8 mouse cellular contexts compared by ENCODE assay signal in the genomic region with DNA sequence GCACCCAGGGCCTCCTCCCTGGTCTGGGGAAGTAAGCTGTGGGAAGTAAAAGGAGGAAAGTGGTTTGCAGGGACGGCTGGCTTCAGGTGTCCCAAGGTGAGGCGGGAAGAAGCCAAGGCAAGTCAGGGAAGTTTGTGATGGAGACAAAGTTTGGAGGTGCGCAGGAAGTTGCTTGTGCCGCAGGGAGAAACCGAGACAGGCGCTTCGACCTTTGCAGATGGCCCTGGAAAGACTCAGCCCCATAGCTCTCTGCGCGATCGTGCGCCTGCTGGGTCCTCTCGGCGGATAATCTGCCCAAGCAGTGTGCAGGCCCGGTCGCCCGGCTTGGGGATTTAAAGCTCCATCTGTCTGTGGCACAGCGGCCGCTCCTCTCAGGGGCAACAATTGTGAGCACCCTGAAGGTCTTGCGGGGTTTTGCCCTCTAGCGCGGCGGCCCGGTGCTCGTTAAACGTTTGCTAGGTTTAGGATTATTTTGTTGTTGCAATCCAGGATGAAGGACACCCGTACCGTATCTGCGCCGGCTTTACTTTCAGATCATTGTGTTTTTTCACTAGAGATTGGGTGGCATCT.
DNase-seq lines count a peak whose midpoint lies in the region; ATAC-seq and TF ChIP-seq lines count a peak whose summit lies in the region.

No protein-coding gene starts in this region.

- peak overlapping the region; percentile 54 for H3K9ac ChIP-seq in ES-E14 (ENCODE audit: insufficient read depth, low read depth, low read length, poor library complexity, severe bottlenecking)
- peak overlapping the region; percentile 61 for H3K9ac ChIP-seq in limb, embryonic 11.5 days (ENCODE audit: low read length)
- peak overlapping the region; percentile 60 for H3K9ac ChIP-seq in midbrain, embryonic 12.5 days (replicated peaks)

- H3K4me3 ChIP-seq in ES-E14 (ENCODE audit: insufficient read depth in 1 of 2, low read depth in 1 of 2, low read length in 2 of 2, poor library complexity in 1 of 2, severe bottlenecking in 1 of 2): peak overlapping the region; percentile 63 to 83
- H3K4me3 ChIP-seq in embryonic facial prominence, embryonic 10.5 days: peak overlapping the region; percentile 83
- H3K4me3 ChIP-seq in limb, embryonic 11.5 days (ENCODE audit: low read depth, low read length): peak overlapping the region; percentile 69
- peak overlapping the region; percentile 73 for H3K4me3 ChIP-seq in midbrain, embryonic 12.5 days

- peak; percentile 46 for DNase-seq in CD4-positive helper T cell, adult 2 months (ENCODE audit: low read depth, low spot score)
- DNase-seq in ES-E14 (ENCODE audit: low read depth, low spot score): no peak
- peak; percentile 68 for DNase-seq in embryonic facial prominence, embryonic 10.5 days (ENCODE audit: low spot score)
- peak; percentile 37 for DNase-seq in heart, postnatal 4 days
- peak; percentile 67 for DNase-seq in limb, embryonic 11.5 days (ENCODE audit: low spot score)
- peak; percentile 34 for DNase-seq in thymus, postnatal 14 days
- no peak for DNase-seq in Muller cell, postnatal 12 days (ENCODE audit: inconsistent ontology term)

- ATAC-seq in limb, embryonic 11.5 days (ENCODE audit: insufficient number of reproducible peaks, low FRiP score, low TSS enrichment, low read depth): no peak
- ATAC-seq in midbrain, embryonic 12.5 days (ENCODE audit: low FRiP score, low read depth): no peak

- H3K4me2 ChIP-seq in limb, embryonic 11.5 days (ENCODE audit: low read depth, severe bottlenecking): peak overlapping the region; percentile 99
- H3K4me2 ChIP-seq in midbrain, embryonic 12.5 days (replicated peaks): peak overlapping the region; percentile 95

- in situ Hi-C loops in ES-E14 (cut with MboI; ENCODE audit: low sequenced_read_pairs in 2 of 2, unreplicated experiment in 2 of 2): no loop called here

- peaks cover 49% of the 10 kb centered on the region for H3K27me3 ChIP-seq in embryonic facial prominence, embryonic 10.5 days (replicated peaks; ENCODE audit: low read depth, poor library complexity, severe bottlenecking)
- peaks cover 8% of the 10 kb centered on the region; the same call in 1 of the 2 replicates for H3K27me3 ChIP-seq in limb, embryonic 11.5 days (ENCODE audit: control insufficient read depth, insufficient read depth, low read length)
- peaks cover 48% of the 10 kb centered on the region for H3K27me3 ChIP-seq in midbrain, embryonic 12.5 days

- WGBS in embryonic facial prominence, embryonic 10.5 days: under 1% methylated on average over 29 of the region's 29 CpGs
- under 1% methylated on average over 29 of the region's 29 CpGs for WGBS in limb, embryonic 11.5 days
- WGBS in midbrain, embryonic 12.5 days: under 1% methylated on average over 29 of the region's 29 CpGs

- no peaks in the 10 kb centered on the region for H3K36me3 ChIP-seq in ES-E14 (ENCODE audit: control insufficient read depth, insufficient read depth, low read length, poor library complexity, severe bottlenecking)
- no peaks in the 10 kb centered on the region for H3K36me3 ChIP-seq in embryonic facial prominence, embryonic 10.5 days (replicated peaks)
- no peaks in the 10 kb centered on the region for H3K36me3 ChIP-seq in limb, embryonic 11.5 days (ENCODE audit: control insufficient read depth, insufficient read depth, low read length)
- no peaks in the 10 kb centered on the region for H3K36me3 ChIP-seq in midbrain, embryonic 12.5 days

- H3K27ac ChIP-seq in ES-E14 (ENCODE audit: insufficient read depth, low read depth, low read length, poor library complexity, severe bottlenecking): no peak overlapping the region
- H3K27ac ChIP-seq in embryonic facial prominence, embryonic 10.5 days (replicated peaks): peak overlapping the region; percentile 88
- H3K27ac ChIP-seq in limb, embryonic 11.5 days (replicated peaks; ENCODE audit: low read depth, low read length): no peak overlapping the region
- H3K27ac ChIP-seq in midbrain, embryonic 12.5 days (replicated peaks): no peak overlapping the region

- H3K4me1 ChIP-seq in ES-E14 (ENCODE audit: control insufficient read depth in 2 of 2, insufficient read depth in 2 of 2, low read length in 2 of 2, poor library complexity in 1 of 2): no peaks in the 10 kb centered on the region
- peaks cover 76% of the 10 kb centered on the region for H3K4me1 ChIP-seq in embryonic facial prominence, embryonic 10.5 days
- H3K4me1 ChIP-seq in limb, embryonic 11.5 days (ENCODE audit: control insufficient read depth, insufficient read depth, low read length): peaks cover 35% of the 10 kb centered on the region
- H3K4me1 ChIP-seq in midbrain, embryonic 12.5 days: peaks cover 21% of the 10 kb centered on the region

- no peaks in the 10 kb centered on the region for H3K9me3 ChIP-seq in ES-E14 (ENCODE audit: control insufficient read depth, insufficient read depth, low read depth, low read length)
- H3K9me3 ChIP-seq in embryonic facial prominence, embryonic 10.5 days: no peaks in the 10 kb centered on the region
- H3K9me3 ChIP-seq in limb, embryonic 11.5 days (ENCODE audit: control insufficient read depth, low read length): no peaks in the 10 kb centered on the region
- no peaks in the 10 kb centered on the region for H3K9me3 ChIP-seq in midbrain, embryonic 12.5 days

TF ChIP-seq in ES-E14, 5 proteins besides CTCF, POLR2A, EP300 and RAD21:
- TF ChIP-seq ZC3H11A (IDR thresholded peaks at IDR 0.05; ENCODE audit: borderline replicate concordance, low read depth, low read length) (no peak), HCFC1 (IDR thresholded peaks at IDR 0.05; ENCODE audit: borderline replicate concordance, insufficient read depth, low read length) (no peak), MAFK (IDR thresholded peaks at IDR 0.05; ENCODE audit: insufficient read depth, low read depth, low read length) (no peak), ZNF384 (IDR thresholded peaks at IDR 0.05; ENCODE audit: low read depth, low read length) (no peak), CHD2 (IDR thresholded peaks at IDR 0.05; ENCODE audit: low read depth, low read length) (no peak)

Comparison
In these comparisons a context has a peak if more than half of its experiments do, and no peak if none do; other contexts are left out.
1. DNase-seq: peak in CD4-positive helper T cell, adult 2 months (single experiment), embryonic facial prominence, embryonic 10.5 days (single experiment), heart, postnatal 4 days (single experiment), limb, embryonic 11.5 days (single experiment) and thymus, postnatal 14 days (single experiment); none in ES-E14 (single experiment) and Muller cell, postnatal 12 days (single experiment).
2. Peak in every context shown above with its lines, with median percentiles within 50 percentile points of each other: H3K4me3 ChIP-seq and H3K9ac ChIP-seq.